Mouse (Mus musculus) natural killer cell, adult 2 months (primary cell): ENCODE data around the gene Ttll1.

Source experiments
- DNase-seq, 2 experiments: peaks; one replicate each; pipeline ENCODE4 v3.0.0; 2022; ENCODE audit warnings: low spot score in 2 of 2

Ttll1 gene

DNA sequence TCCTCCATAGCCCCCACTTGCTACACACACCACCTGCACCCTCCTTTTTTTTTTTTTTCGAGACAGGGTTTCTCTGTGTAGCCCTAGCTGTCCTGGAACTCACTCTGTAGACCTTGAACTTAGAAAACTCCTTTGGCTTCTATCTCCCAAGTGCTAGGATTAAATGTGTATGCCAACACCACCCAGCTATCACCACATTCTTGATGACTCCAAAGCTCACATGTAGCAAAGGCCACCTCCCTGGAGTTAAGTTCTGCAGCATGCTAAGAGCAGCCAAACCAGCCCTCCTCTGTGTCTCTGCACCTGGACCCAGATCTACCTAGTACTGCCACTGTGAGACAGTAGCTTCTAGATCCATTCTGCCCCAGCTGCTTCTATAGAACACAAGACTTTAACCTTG lies 53.2 kb downstream of the Ttll1 start:
- DNase-seq: no peak

DNA sequence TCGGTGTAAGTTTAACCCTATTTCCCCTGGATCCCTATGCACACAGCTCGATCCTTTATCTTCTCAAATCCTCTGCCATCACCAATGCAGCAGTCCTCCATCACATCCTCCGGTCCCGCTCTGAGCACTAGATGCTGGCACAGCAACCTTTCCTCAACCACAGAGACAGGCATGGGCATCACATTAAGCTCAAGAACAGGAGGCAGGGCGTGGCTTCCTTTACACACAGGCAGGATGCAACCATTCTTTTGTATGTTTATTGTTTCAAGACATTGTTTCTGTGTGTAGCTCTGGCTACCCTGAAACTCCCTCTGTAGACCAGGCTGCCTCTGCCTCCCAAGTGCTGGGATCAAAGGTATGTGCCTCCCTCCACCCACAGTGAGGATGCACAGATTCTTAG lies 55.1 kb downstream of the Ttll1 start:
- no peak for DNase-seq

DNA sequence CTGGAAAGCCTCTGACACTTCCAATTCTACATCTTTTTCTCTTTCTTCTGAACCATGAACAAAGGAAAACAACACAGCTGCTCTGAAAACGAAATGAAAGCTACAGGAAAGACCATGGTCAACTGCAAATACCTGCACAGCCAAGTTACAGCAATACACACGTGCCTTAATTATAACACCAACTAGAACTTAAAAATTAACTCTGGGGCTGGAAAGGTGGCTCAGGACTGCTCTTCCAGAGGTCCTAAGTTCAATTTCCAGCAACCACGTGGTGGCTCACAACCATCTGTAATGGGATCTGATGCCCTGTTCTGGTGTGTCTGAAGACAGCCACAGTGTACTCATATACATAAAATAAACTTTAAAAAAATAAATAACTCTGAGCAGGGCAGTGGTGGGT lies 55.7 kb downstream of the Ttll1 start:
- no peak for DNase-seq

DNA sequence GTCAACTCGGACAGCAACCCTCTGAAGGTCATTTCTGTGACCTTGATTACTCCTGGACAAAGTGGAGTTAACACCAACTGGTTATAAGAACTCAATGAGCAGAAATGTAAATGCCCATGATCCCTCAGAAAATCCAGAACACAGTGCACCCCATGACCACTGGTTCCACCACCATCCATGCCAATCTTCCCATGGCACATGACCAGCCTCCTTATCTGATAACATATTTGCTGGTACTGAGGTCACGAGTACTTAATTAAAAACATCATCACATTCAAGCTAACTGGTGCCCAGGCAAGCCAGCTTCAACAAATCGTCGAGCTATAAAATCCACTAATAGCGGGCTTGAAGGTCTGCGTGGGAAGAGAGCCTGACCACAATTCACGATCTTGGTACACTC lies 56.3 kb downstream of the Ttll1 start:
- no peak for DNase-seq

DNA sequence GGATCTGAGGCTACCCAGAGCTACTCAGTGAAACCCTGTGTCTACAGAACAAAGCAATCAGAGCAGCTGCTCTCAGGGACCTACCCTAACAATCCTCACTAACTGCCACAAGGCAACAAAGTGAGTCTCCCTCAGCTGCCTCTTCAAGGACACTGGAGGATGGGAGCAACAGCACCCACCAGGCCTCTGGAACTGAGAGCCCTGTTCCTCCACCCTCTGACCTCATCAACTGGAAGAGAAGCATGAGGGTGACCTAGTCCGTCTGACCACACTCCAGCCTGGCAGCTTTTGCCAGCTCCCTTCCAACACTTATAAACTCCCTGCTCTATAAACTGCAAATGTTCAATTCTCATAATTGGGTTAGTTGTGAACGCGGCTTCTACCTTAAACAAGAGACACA lies 56.8 kb downstream of the Ttll1 start:
- DNase-seq: no peak

DNA sequence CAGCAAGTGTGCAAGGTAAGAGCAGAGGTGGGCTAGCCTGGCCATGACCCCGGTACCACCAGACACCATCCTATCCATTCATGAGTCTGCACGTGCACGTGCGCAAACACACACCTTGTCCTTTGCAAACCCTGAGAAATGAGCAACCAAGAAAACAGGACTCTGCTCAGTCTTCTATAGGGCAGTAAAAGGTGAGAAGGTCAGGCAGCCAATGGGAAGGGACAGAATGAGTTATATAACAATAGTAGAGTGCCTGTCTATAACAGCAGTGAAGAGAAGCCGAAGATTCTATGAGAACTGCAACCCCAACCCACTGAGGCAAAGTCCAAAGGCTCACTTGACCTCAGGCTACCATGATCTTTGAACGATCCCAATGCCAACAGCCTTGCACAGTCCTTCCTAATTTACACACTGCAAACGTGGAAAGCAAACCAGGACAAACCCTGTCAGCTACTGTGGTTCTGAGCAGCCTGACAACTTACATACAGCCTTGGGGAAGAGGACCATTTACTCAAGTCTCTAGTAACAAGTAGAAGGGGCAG lies 58.4 kb downstream of the Ttll1 start:
- DNase-seq: no peak

DNA sequence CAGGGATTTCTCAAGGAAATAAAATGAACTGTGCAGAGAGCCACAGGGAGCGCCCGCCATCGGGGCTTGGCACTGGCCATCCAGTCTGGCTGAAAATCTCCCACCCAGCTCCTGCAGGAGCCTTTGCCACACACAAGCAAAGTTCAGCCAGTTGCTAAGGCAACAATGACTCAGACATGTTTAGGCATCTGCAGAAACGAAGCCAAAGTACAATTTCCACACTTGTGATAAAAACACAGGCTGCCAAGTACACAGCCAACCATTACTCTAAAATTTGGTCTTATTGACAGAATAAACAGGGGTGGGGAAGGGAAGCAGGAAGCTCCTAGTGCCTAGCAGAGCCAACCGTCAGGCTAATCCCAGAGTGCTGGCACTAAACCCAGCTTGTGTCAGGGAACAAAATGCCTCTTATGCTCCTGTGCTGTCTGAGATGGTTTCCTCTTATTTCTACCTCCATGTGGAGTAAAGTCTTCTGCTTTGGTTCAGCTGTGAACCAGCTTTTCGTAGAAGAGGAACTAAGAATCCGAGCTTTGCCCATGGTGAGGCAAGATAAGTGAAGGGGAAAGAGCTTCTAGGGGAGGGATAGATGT lies 59.0 kb downstream of the Ttll1 start:
- no peak for DNase-seq

DNA sequence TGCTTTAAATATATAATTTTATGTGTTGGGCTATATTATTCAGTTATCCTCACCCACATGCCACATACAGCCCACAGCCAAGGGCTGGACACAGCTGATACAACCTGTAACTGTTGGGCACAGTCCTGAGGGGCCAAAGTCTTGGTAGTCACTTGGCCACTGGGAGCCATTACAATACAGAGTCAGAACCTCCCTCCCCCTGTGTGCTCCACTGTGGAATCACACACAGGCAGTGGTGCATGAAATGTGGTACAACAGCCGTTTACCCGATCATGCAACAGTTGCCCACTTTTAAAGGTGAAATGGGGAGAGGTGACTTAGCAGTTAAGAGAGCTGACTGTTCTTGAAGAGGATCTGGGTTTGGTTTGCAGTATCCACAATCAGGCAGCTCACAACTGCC lies 60.7 kb downstream of the Ttll1 start:
- DNase-seq: no peak

DNA sequence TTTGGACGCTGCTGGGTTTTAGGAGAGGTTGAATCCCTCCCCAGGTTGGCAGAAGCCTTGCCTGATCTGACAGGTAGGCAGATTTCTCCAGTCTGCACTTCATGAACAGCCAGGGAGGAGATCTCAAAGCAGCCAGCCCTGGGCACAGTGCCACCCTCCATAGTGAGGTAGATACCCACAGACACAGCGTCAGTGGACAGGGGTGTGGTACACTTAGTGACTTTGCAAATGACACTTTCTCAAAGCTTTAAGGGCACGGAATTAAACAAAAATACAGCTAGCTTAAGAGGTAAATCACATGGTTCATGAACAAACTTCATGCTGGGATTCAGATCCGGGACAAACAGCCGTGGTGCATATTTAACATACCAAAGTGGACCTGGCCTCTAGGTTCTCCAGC lies 62.0 kb downstream of the Ttll1 start:
- DNase-seq: no peak

DNA sequence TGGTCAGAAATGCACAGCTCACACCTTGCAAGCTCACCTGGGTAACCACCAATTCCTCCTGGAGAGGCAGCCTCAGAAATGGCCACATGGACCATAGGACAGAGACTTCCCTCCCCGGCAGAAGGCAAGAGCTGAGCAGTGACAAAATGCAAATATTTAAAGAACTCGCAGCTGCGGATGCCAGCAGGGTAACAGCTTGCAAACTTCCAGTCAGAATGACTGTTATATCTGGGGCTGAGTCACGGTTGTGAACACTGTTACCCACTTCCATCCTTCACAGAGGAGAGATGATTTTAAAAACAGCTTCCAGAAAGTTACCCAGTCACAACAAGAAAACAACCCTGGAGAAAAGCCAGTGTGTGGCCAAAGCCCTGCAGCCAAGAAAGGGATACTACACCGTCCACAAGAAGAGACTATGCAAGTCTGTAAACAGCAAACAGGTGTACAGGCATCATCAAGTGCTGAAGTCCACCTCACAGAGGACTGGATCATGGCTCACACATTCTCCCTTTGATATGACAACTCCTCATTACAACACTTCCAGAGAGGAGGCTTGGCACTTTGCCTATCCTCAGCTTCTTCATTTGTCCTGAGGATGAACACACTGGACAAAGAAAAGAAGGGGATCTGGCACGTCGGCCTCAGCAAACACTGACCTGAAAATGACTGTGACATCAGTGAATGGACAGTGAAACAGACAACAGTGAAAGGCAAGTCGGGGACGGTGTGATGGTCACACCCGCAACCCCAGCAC lies 62.7 kb downstream of the Ttll1 start:
- no peak for DNase-seq

DNA sequence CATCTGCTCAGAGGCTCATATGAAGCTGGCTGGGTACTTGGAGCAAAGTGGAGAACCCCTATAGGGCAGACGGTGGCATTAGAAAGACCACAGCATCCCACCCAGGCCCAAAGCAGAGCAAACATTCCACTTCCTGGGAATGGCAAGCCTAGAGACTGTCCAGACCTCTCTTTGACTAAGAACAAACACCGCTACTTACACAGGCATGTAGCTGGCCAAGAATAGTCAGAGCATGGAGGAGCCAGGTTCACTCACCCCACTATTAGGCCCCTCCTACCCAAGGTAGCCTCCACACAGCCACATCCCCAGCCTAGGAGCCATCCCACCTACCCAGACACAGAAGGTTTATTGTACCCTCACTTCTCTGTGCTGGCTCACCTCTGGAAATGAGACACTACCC lies 64.8 kb downstream of the Ttll1 start:
- no peak for DNase-seq

DNA sequence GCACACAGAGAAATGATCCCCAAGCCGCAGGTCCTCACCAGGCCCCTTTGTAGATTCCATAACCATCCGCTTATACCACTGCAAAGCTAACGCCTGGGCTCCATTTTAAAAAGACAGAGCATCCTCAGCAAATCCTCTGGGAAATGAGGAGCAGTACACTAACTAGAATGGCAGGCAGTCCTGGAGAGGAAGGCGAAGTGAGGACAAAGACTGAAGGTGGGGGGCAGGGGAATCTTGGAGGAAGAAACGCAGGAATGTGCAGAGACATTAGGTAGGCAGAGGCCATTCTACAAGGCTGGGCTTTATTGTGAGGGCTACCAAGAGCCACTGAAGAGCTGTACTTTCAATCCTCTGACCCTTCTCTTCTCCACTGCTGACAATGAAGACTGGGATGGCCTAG lies 65.3 kb downstream of the Ttll1 start:
- DNase-seq: no peak

DNA sequence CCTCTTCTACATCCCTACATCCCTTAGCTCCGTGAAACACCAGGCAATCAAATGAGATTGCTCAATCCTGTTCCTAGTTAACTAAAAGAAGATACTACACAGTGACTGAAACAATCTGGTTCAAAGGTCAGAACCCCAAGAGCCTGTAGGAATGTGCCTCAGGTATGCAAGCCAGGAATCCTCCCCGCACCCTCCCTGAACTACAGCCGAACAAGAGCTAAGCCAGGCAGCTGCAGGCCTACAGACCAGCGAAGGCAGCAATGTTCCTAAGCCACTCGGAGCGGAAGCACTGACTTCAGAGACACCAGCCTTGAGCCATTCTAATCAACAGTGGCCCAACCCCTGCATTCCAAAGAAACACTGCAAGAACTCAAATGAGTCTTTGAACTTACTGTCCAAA lies 66.3 kb downstream of the Ttll1 start:
- DNase-seq: no peak

DNA sequence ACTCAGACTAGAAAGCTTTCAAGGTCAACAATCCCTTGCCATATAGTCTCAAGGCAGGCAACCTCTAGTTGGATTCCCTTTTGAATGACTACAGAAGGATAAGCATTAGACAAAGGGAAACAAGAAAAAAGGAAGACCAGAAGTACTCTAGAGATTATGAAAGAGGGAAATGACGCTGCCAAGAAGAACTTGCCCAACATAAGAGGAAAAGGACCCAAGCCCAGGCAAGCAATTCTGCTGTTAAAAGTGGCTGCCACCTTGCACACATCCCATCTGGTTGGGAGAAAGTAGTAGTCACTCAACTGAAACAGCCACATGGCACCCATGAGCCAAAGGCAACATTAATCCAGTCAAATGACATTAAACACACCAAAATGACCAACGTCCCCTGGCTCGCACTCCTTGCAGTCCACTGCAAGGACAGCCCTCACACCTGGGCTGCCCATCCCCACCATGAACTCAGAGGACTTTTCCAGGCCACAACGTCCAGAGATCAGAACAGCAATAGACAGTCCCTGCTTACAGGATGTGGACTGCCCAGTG lies 68.1 kb downstream of the Ttll1 start:
- no peak for DNase-seq

DNA sequence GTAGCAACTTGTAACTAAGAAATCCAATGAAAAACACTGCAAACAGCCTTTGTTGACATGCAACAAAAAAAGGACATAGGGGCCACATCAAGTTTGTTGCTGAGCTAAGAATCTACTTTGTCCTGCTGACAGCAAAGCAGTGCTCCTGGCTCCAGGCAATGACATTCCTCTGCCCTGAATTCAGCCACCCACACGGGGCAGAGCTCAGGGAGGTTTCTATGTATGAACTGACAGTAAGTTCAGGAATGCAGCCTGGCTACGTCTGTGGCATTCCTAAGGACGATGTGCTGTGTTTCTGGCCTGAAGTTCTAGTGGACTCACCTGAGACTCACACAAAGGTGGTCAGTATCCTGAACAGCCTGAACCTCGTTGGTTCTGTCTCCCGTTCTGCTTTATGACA lies 70.0 kb downstream of the Ttll1 start:
- DNase-seq: no peak

DNA sequence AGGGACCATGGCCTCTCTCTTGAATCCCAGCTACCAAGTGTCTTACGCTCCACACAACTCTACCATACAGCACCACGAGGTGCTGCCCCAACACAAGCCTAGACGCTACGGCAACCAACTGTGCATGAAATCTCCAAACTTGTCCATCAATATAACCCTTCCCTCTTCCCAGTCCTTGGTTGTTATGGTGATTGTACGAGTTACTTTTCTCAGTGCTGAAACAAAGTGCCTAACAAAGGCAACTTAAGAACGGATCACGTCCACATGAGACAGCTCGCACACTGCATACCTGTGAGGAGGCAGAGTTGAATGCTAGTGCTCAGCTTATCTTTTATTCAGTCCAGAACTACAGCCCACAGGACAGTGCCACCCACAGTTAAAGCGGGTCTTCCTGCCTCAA lies 74.2 kb downstream of the Ttll1 start:
- no peak for DNase-seq

DNA sequence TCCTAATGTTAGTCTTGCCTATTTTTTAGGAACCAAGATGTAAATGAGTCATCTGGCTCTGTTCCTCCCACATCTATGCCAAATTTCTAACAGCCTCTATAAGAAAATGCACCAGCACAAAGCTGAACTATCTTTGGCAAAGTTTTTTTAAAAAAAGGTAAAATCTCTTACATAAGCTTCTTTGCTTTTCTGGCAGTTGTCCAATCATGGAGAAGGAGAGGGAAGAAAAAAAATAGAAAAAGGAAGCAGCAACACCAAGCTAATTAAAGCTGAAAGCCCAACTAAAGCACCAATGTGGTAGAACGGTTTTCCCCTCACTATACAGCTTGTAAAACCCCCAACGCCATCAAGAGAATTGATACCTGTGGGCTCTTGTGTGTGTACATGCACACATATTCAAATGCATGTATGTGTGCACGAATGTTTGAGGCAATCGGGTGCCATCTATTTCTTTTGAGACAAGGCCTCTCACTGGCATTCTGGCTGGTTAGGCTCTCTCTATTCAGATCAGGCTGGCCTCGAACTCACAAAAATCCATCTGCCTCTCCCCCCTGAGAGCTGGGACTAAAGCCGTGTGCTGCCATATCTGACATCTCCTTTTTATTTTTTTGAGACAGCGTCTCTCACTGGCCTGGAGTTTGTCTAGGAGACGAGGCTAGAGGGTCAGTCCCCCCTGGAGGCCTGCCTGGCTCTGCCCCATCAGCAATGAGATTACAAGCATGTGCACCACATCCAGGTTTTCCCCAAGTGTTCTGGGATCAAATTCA lies 75.2 kb downstream of the Ttll1 start:
- DNase-seq: no peak

DNA sequence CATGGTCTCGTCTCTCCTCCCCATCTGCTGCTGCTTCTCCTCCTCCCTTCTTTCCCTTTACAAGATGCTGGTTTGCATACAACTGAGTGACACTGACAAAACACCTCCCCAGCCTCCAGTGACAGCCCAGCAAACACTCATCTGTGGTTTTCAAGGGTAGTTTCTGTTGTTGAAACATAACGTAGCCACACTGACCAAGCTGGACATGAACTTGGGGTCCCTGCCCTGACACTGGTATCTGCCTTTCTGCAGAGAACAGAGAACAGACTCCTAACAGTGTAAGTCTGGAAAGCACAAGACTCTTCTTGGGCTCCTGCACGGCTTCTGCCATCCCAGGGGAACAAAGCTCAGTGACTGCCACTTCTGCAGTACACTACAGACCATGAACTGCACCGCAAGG lies 76.0 kb downstream of the Ttll1 start:
- no peak for DNase-seq
